Mouse (Mus musculus) C2C12 (cell line): ENCODE data around the gene Zfp2.

Experiments
- CEBPB ChIP-seq: IDR thresholded peaks from one replicate; pipeline ENCODE4 v1.6.1; 2011; ENCODE audit warnings: low read depth, mild to moderate bottlenecking, control low read depth, moderate library complexity
- CTCF ChIP-seq: IDR thresholded peaks from one replicate; pipeline ENCODE4 v1.5.1; 2011; ENCODE audit not compliant: control insufficient read depth, insufficient read depth, insufficient read length
- FOSL1 ChIP-seq: IDR thresholded peaks from one replicate; pipeline ENCODE4 v1.8.0; 2011; ENCODE audit warnings: mild to moderate bottlenecking, low read length; ENCODE audit not compliant: poor library complexity, insufficient read depth, severe bottlenecking
- MAX ChIP-seq: IDR thresholded peaks from one replicate; pipeline ENCODE4 v1.6.1; 2011; ENCODE audit warnings: mild to moderate bottlenecking, control low read depth
- MYOD1 ChIP-seq: IDR thresholded peaks from one replicate; pipeline ENCODE4 v1.6.1; 2011; ENCODE audit warnings: low read depth; ENCODE audit not compliant: control insufficient read depth, insufficient read length
- MYOG ChIP-seq: IDR thresholded peaks from one replicate; pipeline ENCODE4 v1.6.1; 2011; ENCODE audit not compliant: control insufficient read depth, insufficient read length; ENCODE audit errors: extremely low read depth
- USF1 ChIP-seq: IDR thresholded peaks from one replicate; pipeline ENCODE4 v1.6.1; 2011; ENCODE audit warnings: low read depth, mild to moderate bottlenecking, control low read depth, moderate library complexity

- no peak for TF ChIP-seq CTCF
- no peak for TF ChIP-seq MYOG
- TF ChIP-seq MAX = no peak
- no peak for TF ChIP-seq MYOD1
- TF ChIP-seq CEBPB = no peak
- TF ChIP-seq USF1 = no peak
- no peak for TF ChIP-seq FOSL1
Observed at GRCm38 (mm10) chr11:50886933-50887293, 29.1 kb downstream of the Zfp2 start.
